Mouse (Mus musculus): Measurements from ENCODE around the gene Map3k19.

- no peak for TF ChIP-seq CTCF (IDR thresholded peaks at IDR 0.05)
- TF ChIP-seq EP300 (IDR thresholded peaks at IDR 0.05), result no peak
These were observed 59.6 kb downstream of the Map3k19 start for GRCm38 (mm10) chr1:127795087-127795769.
